Comparison of ENCODE assay signal across 25 mouse cellular contexts in the genomic region with DNA sequence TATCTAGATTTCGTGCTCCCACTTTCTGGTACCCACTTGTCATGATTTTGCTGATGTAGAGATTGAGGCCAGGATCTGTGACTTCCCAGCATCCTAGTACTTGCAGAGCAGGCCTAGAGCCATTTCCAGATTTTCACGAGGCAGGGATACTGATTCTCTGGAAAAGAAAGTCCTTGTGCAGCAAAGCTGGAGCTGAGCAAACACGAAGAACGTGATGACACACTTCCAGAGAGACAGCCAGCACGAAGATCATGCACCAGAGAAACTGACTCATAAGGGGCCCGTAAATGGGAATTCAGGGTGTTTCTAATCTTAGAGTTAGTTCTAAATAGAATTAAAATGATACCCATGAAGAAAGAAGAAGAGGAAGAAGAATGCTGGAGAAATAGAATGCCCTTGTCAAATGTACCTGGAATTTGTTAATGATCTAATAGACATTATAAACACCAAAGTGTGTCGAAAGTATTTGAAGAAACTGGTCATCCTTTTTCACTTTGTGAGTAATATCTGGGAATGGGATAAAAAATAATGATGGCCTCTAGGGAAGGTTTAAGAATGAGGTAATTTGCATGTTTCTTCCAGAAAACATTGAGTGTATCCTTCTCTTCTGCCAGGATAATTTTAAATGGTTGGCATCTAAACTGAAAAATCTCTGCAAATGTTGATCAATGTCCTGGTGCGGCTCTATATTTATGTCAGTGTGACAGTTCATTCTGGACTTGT.
DNase-seq lines count a peak whose midpoint lies in the region; ATAC-seq and TF ChIP-seq lines count a peak whose summit lies in the region.
"Had no signal": no experiment of that assay in that cellular context is flagged by ENCODE, and none has a peak within 500 bp of the region (broad histone marks: within the 10 kb centered on the region; RNA-seq: fewer than 3 reads in every experiment).

No protein-coding gene starts in this region.

- H3K4me1 ChIP-seq in heart, postnatal 0 days (ENCODE audit: control insufficient read depth, insufficient read depth), result no peaks in the 10 kb centered on the region
- H3K4me1 ChIP-seq in heart, embryonic 10.5 days, result no peaks in the 10 kb centered on the region
- no peaks in the 10 kb centered on the region for H3K4me1 ChIP-seq in kidney, embryonic 16.5 days (ENCODE audit: insufficient read depth, low read length)
- H3K4me1 ChIP-seq: heart, embryonic 13.5 days; hindbrain, embryonic 10.5 days; intestine, embryonic 15.5 days; liver, embryonic 13.5 days had no signal

- no peak for TF ChIP-seq EP300 in heart, postnatal 0 days (IDR thresholded peaks at IDR 0.05; ENCODE audit: low read depth)

- H3K27ac ChIP-seq in heart, postnatal 0 days (ENCODE audit: low read depth), result no peak overlapping the region
- no peak overlapping the region for H3K27ac ChIP-seq in heart, embryonic 10.5 days
- no peak overlapping the region for H3K27ac ChIP-seq in kidney, embryonic 16.5 days (ENCODE audit: low read length)
- H3K27ac ChIP-seq: heart, embryonic 13.5 days; hindbrain, embryonic 10.5 days; intestine, embryonic 15.5 days; liver, embryonic 13.5 days had no signal

- WGBS in heart, postnatal 0 days, result 61% methylated on average over 8 of the region's 8 CpGs
- 81% methylated on average over 8 of the region's 8 CpGs for WGBS in heart, embryonic 10.5 days
- WGBS in kidney, embryonic 16.5 days, result 88% methylated on average over 8 of the region's 8 CpGs

- H3K4me3 ChIP-seq in heart, postnatal 0 days (ENCODE audit: low read depth, low read length), result no peak overlapping the region
- H3K4me3 ChIP-seq in heart, embryonic 10.5 days, result no peak overlapping the region
- H3K4me3 ChIP-seq in kidney, embryonic 16.5 days (ENCODE audit: low read length), result no peak overlapping the region
- H3K4me3 ChIP-seq: heart, embryonic 13.5 days; hindbrain, embryonic 10.5 days; intestine, embryonic 15.5 days; liver, embryonic 13.5 days had no signal

- DNase-seq in gastrocnemius, postnatal 14 days, result peak; percentile 14
- DNase-seq in gastrocnemius, adult 8-10 months (ENCODE audit: low spot score in 2 of 2), result no peak
- peak; percentile 19 for DNase-seq in heart, postnatal 0 days (ENCODE audit: low spot score)
- no peak for DNase-seq in heart, embryonic 10.5 days (ENCODE audit: low spot score)
- peak; percentile 83 for DNase-seq in NIH3T3 (ENCODE audit: low read depth)
- DNase-seq in heart, postnatal 10 days, result peak; percentile 41 to 45
- no peak for DNase-seq in kidney, postnatal 10 days
- DNase-seq: adrenal gland, postnatal 10 days; B cell, adult 2 months; cerebellum, adult 8-10 months; cerebellum, postnatal 36 days; embryo, embryonic 11 days; kidney, postnatal 4 days; liver, embryonic 13.5 days; lung, adult 2 months; lung, postnatal 14 days; right cerebral cortex, postnatal 25 days; thymus, postnatal 25 days had no signal

- no peaks in the 10 kb centered on the region for H3K36me3 ChIP-seq in heart, postnatal 0 days (replicated peaks; ENCODE audit: control insufficient read depth, insufficient read depth, low read length)
- no peaks in the 10 kb centered on the region for H3K36me3 ChIP-seq in heart, embryonic 10.5 days
- no peaks in the 10 kb centered on the region for H3K36me3 ChIP-seq in kidney, embryonic 16.5 days (ENCODE audit: insufficient read depth, low read length)
- H3K36me3 ChIP-seq: heart, embryonic 13.5 days; hindbrain, embryonic 10.5 days; intestine, embryonic 15.5 days; liver, embryonic 13.5 days had no signal

- no peak overlapping the region for H3K9ac ChIP-seq in heart, postnatal 0 days (replicated peaks; ENCODE audit: low read depth, low read length)
- no peak overlapping the region for H3K9ac ChIP-seq in kidney, embryonic 16.5 days (replicated peaks; ENCODE audit: low read length)
- H3K9ac ChIP-seq: heart, embryonic 13.5 days; intestine, embryonic 15.5 days; liver, embryonic 13.5 days had no signal

- no peaks in the 10 kb centered on the region for H3K27me3 ChIP-seq in heart, postnatal 0 days (ENCODE audit: control insufficient read depth, insufficient read depth, low read length)
- H3K27me3 ChIP-seq in heart, embryonic 10.5 days (ENCODE audit: insufficient read depth, poor library complexity, severe bottlenecking), result no peaks in the 10 kb centered on the region
- H3K27me3 ChIP-seq in kidney, embryonic 16.5 days (ENCODE audit: insufficient read depth, low read length), result no peaks in the 10 kb centered on the region
- H3K27me3 ChIP-seq: heart, embryonic 13.5 days; intestine, embryonic 15.5 days; liver, embryonic 13.5 days had no signal

- intact Hi-C loops in gastrocnemius, postnatal 14 days (cut with DNase I; ENCODE audit: low total_unique reads), result no loop called here
- intact Hi-C loops in heart, postnatal 10 days (cut with DNase I), result no loop called here

- H3K4me2 ChIP-seq in heart, postnatal 0 days (ENCODE audit: low read depth, low read length), result no peak overlapping the region
- no peak overlapping the region for H3K4me2 ChIP-seq in kidney, embryonic 16.5 days (replicated peaks; ENCODE audit: low read depth, low read length)
- H3K4me2 ChIP-seq: heart, embryonic 13.5 days; intestine, embryonic 15.5 days; liver, embryonic 13.5 days; midbrain, embryonic 11.5 days had no signal

- no peaks in the 10 kb centered on the region for H3K9me3 ChIP-seq in heart, postnatal 0 days (replicated peaks; ENCODE audit: control insufficient read depth, low read length)
- no peaks in the 10 kb centered on the region for H3K9me3 ChIP-seq in heart, embryonic 10.5 days
- H3K9me3 ChIP-seq in kidney, embryonic 16.5 days (ENCODE audit: low read length), result no peaks in the 10 kb centered on the region
- H3K9me3 ChIP-seq: heart, embryonic 13.5 days; hindbrain, embryonic 10.5 days; intestine, embryonic 15.5 days; liver, embryonic 13.5 days had no signal

- TF ChIP-seq CTCF in heart, postnatal 0 days (IDR thresholded peaks at IDR 0.05; ENCODE audit: low read depth), result no peak

- no peak for ATAC-seq in heart, postnatal 0 days (ENCODE audit: insufficient read depth, low read depth)
- no peak for ATAC-seq in kidney, embryonic 16.5 days (ENCODE audit: low FRiP score, low TSS enrichment)
- ATAC-seq: forebrain, embryonic 14.5 days; hindbrain, embryonic 16.5 days; intestine, embryonic 15.5 days had no signal

Comparison
In these comparisons a context has a peak if more than half of its experiments do, and no peak if none do; other contexts are left out.
1. DNase-seq: peak in gastrocnemius, postnatal 14 days (single experiment), heart, postnatal 0 days (single experiment), NIH3T3 (single experiment) and heart, postnatal 10 days (2 of 2); none in gastrocnemius, adult 8-10 months (0 of 2), heart, embryonic 10.5 days (single experiment) and kidney, postnatal 10 days (single experiment).